ENCODE assay signal across 8 mouse cellular contexts in genomic region chr1:39936332-39936802, GRCm38 (mm10). TPM values are rescaled to one million over a fixed set of nuclear protein-coding genes. Genes with fewer than 3 reads are reported as not detected.
DNase-seq lines count a peak whose midpoint lies in the region; ATAC-seq lines count a peak whose summit lies in the region.

No protein-coding gene starts in this region.

- peak overlapping the region; percentile 68 for H3K4me2 ChIP-seq in intestine, embryonic 15.5 days (replicated peaks)

- intact Hi-C loops in gastrocnemius, postnatal 36 days (cut with DNase I) = loop anchor here (5.0 kb wide), 2 partner anchors 34 to 249 kb away; partner anchors contain the start of gene Map4k4
- intact Hi-C loops in left cerebral cortex, postnatal 14 days (cut with DNase I) = no loop called here

- no peak overlapping the region; the same call in 1 of the 2 replicates for H3K9ac ChIP-seq in intestine, embryonic 15.5 days

- 0 out of 2 replicates have a peak overlapping the region, but pooled peaks have one; percentile 30 for H3K27ac ChIP-seq in intestine, embryonic 15.5 days

- H3K4me1 ChIP-seq in intestine, embryonic 15.5 days (replicated peaks) = peaks cover 71% of the 10 kb centered on the region

- peak overlapping the region; percentile 36 for H3K4me3 ChIP-seq in intestine, embryonic 15.5 days (replicated peaks)

- peak; percentile 87 to 90 for DNase-seq in adrenal gland, adult 18-20 months (ENCODE audit: low spot score in 2 of 2)
- DNase-seq in embryo, embryonic 11 days = peak; percentile 86
- DNase-seq in gastrocnemius, postnatal 36 days = peak; percentile 83 to 86
- DNase-seq in left cerebral cortex, postnatal 14 days (ENCODE audit: low spot score in 2 of 2) = peak; percentile 79 to 93
- peak; percentile 80 for DNase-seq in right cerebral cortex, postnatal 14 days
- peak; percentile 69 for DNase-seq in urinary bladder, postnatal 25 days (ENCODE audit: low spot score)

- 2% methylated on average over 13 of the region's 13 CpGs for WGBS in intestine, embryonic 15.5 days

- no peaks in the 10 kb centered on the region for H3K27me3 ChIP-seq in intestine, embryonic 15.5 days (replicated peaks)

- no peaks in the 10 kb centered on the region for H3K9me3 ChIP-seq in intestine, embryonic 15.5 days

- H3K36me3 ChIP-seq in intestine, embryonic 15.5 days = no peaks in the 10 kb centered on the region

- peak; percentile 85 for ATAC-seq in intestine, embryonic 15.5 days
- peak; percentile 92 for ATAC-seq in megakaryocyte-erythroid progenitor cell, adult 5-6 weeks (replicated peaks; ENCODE audit: low FRiP score, low TSS enrichment, poor library complexity, severe bottlenecking)

RNA-seq across cellular contexts. Expression of gene Map4k4, which starts 35.7 kb away (rescaled TPM):
- total RNA-seq in adrenal gland, adult 18-20 months (2021) = 10 to 100 TPM; 90.2 to 98.0 TPM
- 10 to 100 TPM; 26.0 to 30.9 TPM for total RNA-seq in gastrocnemius, postnatal 36 days (2021)
- 20.0 and 25.5 TPM in 2 replicates for polyA plus RNA-seq in intestine, embryonic 15.5 days (2015; fragmentation: Nextera tagmentation; extraction: Ambion mirVana)
- 100 to 1,000 TPM; 145 to 157 TPM for total RNA-seq in left cerebral cortex, postnatal 14 days (2021)
- total RNA-seq in megakaryocyte-erythroid progenitor cell, adult 5-6 weeks (2014; fragmentation: Nextera tagmentation) = 20.4 and 29.0 TPM in 2 replicates
- total RNA-seq in megakaryocyte-erythroid progenitor cell, adult 5-6 weeks (2017) = 29.6 and 49.0 TPM in 2 replicates

Comparison
In these comparisons a context has a peak if more than half of its experiments do, and no peak if none do; other contexts are left out.
1. Peak in every context shown above with its lines: DNase-seq, ATAC-seq, H3K4me3 ChIP-seq and H3K27ac ChIP-seq.